Mouse (Mus musculus) spleen, adult 18-20 months (tissue): ENCODE results near the gene Fgfr3.

ENCODE experiments used
- DNase-seq, 2 experiments: peaks; one replicate each; pipeline ENCODE4 v3.0.0; 2022; ENCODE audit warnings: mixed read lengths in 2 of 2

Gene Fgfr3

DNA sequence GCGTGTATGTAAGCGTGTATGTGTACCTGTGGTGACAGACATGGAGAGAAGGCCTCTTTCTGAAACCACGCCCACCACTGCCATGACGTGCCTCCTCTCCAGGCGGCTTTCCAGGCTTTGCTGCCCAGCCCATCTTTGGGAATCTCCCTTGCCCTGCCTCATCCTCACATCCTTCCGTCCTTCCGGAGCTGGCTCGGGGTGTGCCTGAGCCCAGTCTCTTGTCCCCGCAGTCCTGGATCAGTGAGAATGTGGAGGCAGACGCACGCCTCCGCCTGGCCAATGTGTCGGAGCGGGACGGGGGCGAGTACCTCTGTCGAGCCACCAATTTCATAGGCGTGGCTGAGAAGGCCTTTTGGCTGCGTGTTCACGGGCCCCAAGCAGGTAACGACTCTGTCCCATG is 9.6 kb downstream of the Fgfr3 start:
- no peak for DNase-seq

DNA sequence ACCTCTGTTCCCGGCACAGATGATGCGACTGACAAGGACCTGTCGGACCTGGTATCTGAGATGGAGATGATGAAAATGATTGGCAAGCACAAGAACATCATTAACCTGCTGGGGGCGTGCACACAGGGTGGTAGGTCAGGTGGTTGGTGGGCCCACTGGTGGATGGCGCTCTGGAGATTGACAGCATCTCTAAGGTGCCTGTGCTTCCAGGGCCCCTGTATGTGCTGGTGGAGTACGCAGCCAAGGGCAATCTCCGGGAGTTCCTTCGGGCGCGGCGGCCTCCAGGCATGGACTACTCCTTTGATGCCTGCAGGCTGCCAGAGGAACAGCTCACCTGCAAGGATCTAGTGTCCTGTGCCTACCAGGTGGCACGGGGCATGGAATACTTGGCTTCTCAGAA is 12.4 kb downstream of the Fgfr3 start:
- no peak for DNase-seq

DNA sequence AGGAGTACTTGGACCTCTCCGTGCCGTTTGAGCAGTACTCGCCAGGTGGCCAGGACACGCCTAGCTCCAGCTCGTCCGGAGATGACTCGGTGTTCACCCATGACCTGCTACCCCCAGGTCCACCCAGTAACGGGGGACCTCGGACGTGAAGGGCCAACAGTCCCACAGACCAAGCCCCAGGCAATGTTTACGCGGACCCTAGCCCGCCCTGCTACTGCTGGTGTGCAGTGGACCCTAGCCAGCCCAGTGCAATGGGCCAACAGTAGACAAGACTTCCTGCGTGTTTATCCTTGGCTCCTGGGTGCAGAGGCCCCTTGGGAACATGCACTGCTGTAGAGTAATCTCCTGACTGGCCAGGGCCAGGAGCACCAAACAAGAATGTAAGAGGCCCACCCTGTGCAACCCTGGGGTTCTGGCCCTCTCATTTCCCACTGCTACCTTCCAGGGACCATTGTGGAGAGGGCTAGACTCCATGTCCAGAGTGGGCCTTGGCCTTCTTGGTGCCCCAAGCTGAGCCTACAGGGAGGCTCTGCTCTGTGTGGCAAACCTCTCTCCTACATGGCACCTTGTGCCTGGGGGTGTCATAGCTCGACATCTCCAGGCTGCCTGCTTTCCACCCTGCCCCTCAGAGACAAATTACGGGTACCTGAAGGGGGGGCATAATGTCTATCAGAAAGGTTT is 14.1 kb downstream of the Fgfr3 start:
- DNase-seq = no peak

DNA sequence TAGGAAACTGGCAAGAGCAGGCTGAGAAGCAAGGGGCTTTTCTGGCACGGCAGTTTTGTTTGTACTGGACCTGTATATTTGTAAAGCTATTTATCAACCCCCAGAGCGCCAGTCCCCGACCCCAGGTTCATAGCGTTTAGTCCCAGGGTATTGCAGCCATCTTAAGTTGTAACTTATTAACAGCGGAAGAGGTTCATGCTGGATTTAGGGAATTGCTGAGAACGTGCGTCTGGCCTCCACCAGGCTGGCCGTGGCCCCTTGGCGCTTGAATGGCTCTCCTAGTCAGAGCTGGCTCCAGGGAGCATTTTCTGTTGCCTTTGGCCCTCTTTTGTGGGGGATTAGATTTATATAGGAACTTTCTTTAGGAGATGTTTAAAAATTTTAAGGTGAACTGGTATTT is 14.8 kb downstream of the Fgfr3 start:
- no peak for DNase-seq

DNA sequence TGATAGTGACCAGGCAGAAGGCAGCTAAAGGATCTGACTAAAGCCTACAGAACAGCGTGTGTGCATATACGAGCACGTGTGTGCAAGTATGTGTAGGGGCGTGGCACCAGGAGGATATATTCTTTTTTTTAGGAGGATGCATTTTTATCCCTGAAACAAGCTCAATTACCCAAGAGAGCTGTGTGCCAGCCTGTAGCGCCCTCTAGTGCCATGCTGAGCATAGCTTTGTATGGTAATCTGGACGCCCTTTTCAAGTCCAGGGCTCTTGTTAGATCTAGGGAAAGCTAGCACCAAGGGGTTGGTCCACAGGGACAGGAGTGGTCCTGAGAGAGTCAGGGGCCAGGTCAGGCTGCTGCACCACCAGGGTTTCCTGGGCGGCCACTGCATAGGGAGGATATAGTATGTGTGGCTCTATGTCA is 16.4 kb downstream of the Fgfr3 start:
- DNase-seq = peak in 1 of 2 experiments; percentile 56

DNA sequence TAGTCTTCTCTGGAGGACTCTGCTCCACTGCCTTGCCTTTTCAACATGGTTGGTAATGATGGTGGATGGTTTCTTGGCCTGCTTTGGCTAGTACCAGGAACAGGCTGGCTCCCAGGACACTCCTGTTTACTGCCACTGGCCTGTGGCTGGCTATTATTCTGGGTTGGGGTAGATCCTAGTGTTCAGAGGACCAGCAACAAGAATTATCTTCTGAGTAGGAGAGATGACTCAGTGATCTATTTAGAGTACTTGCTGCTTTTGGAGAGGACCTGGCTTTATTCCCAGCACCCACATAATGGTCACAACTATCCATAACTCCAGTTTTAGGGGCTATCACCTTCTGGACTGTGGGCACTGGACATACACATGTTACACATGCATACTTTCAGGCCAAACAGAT is 16.9 kb downstream of the Fgfr3 start:
- DNase-seq = no peak

DNA sequence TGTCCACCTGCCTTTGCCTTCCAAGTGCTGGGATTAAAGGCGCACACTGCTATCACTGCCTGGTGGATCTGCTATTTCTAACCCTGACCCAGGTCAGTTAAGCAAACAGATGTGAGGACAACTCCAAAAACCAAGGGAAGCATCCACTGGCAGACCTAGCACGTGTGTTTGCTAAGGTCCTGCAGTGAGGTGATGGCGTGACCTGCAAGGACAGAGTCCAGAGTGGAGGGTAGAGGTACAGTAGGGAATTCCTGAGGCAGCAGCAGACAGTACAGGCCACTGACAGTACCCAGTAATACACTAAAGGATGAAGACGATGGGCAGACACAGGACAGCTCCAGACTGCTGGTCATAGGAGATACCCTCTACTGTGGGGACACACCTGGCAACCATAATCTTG is 19.1 kb downstream of the Fgfr3 start:
- DNase-seq = no peak

DNA sequence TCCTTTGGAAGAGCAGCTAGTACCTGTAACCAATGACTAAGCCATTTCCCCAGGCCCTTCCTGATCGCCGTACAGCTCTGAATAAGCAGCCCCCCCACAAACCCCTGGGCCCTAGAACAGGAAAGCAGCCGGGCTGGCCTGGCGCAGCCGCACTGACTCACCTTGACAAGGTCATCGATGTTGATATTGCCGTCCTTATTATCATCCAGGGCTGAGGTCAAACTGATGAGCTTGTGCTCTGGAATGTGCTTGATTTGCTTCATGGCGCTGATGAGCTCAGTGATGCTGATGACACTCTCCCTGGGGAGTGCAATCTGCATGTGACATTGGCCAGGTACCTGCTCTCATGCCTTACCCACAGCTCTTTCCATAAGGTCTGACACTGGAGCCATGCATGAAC is 22.0 kb downstream of the Fgfr3 start:
- no peak for DNase-seq

DNA sequence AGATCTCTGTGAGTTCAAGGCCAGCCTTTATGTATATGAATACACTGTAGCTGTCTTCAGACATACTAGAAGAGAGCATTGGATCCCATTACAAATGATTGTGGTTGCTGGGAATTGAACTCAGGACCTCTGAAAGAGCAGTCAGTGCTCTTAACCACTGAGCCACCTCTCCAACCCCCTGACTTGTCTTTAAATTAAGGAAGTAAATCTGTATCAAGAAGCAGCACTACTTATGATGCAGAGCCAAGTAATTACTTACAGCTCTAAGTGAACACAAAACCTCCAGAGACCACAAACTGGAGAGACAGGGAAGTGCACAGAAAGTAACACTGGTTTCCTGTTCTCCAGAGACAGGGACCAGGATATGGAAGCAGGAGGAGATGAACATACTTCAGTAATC is 55.7 kb downstream of the Fgfr3 start:
- no peak for DNase-seq

DNA sequence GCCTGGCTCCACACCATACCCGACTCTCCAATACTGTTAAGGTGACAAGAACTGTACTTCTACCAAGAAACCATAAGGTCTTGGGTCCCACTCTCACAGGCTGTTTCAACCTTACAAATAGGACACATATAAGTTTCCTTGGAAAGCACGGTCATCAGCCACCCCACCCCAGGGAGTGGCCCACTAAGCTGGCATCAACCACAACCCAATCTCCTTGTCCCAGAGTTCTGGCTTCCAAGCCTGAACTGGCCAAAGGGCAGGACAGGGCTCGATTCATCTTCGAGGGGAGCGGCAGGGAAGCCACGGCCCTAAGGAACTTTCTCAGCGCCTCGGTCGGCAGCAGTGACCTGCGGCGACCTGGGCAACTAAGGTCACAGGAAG is 60.5 kb downstream of the Fgfr3 start:
- DNase-seq = no peak

DNA sequence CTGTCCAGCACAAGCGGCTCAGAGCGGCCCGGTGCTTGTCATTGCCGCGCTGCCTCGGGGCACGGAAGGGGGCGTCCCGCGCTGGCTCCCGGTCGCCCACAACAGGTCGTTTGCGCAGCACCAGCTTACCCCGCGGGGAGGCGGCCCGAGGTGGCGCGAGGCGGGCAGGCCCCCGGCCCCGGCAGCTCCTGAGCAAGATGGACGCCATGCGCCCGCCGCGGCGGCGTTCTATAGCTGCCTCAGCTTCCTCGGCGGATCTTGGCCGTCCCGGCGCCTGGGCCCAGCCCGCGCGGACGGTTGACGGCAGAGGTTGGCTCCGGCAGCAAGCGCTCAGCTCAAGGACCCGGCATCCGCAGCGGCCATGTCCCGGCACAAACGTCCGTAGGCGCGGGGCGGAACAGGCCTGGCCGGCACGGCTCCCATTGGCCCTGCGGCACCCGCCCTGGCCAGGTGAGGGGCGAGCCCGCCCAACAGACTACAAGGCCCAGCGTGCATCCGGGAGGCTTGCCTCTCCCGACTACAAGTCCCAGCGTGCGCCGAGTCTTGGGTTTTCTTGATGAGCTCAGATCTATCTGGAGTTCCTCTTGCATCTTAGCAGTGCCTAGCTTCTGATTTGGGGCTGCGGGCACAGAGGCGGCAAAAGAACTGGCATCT is 61.0 kb downstream of the Fgfr3 start, which contains the start of gene Letm1:
Gene Letm1, minus strand, starts transcription at position 473 of the 654 bp plus-strand sequence.
- peak; percentile 90 to 91 for DNase-seq

DNA sequence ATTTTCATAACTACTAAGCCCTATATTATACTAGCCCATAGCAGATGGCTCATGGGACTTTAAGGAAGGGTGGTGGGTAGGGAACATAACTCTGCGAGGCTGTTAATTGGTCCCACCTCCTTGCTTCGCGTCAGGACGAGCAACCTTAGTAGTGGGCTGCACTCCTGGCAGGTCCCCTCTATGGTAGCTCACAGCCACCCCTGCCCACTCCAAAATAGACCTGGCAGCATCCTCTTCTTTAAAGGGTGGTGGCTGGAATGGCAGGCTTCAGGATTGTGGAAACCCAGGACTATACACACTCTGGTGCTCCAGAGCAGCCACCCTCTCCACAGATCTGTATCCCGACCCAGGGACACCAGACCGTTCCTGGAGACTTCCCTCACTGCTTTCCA is 61.5 kb downstream of the Fgfr3 start:
- DNase-seq = no peak
